Mouse (Mus musculus) embryonic fibroblast, embryonic 13.5 days (primary cell): ENCODE measurements around the gene Snx30. TPM values are rescaled to one million over a fixed set of nuclear protein-coding genes. Genes with fewer than 3 reads are reported as not detected.
A peak's percentile ranks its signal among the peaks of the same experiment; 100 is the strongest.

Experiments used
- H3K27ac ChIP-seq: 2 replicates; pipeline ENCODE4 v1.5.1; 2012; ENCODE audit warnings: low read length, control low read depth, inconsistent platforms; ENCODE audit not compliant: insufficient read depth
- H3K4me1 ChIP-seq: 2 replicates; pipeline ENCODE4 v1.6.1; 2011; ENCODE audit warnings: low read length; ENCODE audit not compliant: control insufficient read depth, insufficient read depth
- H3K4me3 ChIP-seq: 2 replicates; pipeline ENCODE4 v1.5.1; 2011; ENCODE audit warnings: mild to moderate bottlenecking, control low read depth, low read length; ENCODE audit not compliant: insufficient read depth
- CTCF ChIP-seq: IDR thresholded peaks from 2 replicates; pipeline ENCODE4 v1.5.1; 2011; ENCODE audit warnings: mild to moderate bottlenecking, control low read depth, low read length, moderate library complexity, borderline replicate concordance; ENCODE audit not compliant: insufficient read depth
- POLR2A ChIP-seq: IDR thresholded peaks from 2 replicates; pipeline ENCODE4 v1.6.1; 2011; ENCODE audit warnings: low read depth, mild to moderate bottlenecking, control low read depth, low read length, moderate library complexity
- polyA plus RNA-seq: library from polyadenylated mRNA; stranded (reverse); fragments of >200 nt; gene quantifications from 2 replicates; pipeline ENCODE4 v1.2.4, GENCODE M21; 2011; ENCODE audit warnings: low read depth; ENCODE audit not compliant: missing spikeins, insufficient read length

The Snx30 gene
- polyA plus RNA-seq, 1 experiment, result 14.7 TPM

DNA sequence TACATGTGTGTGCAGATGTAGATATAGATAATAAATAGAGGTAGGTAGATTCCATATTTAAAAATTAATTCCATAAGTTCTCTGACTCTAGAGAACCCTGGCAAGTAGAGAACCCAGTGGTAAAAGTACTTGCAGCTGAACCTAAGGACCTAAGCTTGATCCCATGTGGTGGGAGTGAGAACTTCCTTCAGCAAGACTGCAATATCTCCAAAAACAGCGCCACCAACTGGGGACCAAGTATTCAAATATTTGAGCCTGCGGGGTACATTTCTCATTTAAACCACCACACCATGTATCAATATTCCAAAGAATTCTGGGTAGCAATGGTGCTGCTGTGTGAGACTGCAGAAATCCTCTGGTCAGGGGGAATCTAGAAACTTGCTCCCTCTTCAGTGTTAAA, 11.5 kb upstream of the Snx30 start:
- no peak overlapping the region for H3K27ac ChIP-seq
- TF ChIP-seq CTCF (no peak), POLR2A (no peak)
- H3K4me1 ChIP-seq, result no peaks in the 10 kb centered on the region
- H3K4me3 ChIP-seq, result no peak overlapping the region

DNA sequence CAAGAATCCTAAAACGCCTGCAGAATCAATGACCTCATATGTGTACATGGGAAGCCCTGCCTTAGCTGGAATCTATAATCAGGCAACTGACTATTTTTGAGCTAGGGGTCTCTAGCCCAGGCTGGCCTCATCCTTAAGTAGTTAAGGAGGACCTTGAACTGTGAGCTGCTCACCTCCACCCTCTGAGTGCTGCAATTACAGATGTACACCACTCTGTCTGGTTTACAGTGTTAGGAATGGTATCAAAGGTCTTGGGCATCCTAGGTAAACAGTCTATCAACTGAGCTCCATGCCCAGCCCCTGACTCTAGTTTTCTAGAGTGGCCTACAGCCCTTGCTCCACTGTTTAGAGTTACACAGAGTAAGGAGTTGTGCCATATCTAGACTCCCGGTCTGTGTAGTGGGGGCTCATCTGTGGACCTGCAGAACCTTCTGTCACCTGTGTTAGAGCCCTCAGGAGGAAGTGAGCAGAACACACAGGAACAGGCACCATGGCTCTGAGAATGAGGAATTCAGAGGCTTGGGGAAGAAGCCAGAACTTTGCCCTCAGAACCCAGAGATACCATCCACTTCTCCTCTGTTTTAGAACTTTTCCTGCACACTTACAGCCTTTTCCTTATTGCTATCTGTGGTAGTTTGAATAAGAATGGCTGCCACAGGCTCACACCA, 9.7 kb upstream of the Snx30 start:
- Histone ChIP-seq H3K27ac (no peak overlapping the region), H3K4me1 (peaks cover 5% of the 10 kb centered on the region; the same call in 1 of the 2 replicates), H3K4me3 (no peak overlapping the region)
- TF ChIP-seq CTCF (no peak), POLR2A (no peak)

DNA sequence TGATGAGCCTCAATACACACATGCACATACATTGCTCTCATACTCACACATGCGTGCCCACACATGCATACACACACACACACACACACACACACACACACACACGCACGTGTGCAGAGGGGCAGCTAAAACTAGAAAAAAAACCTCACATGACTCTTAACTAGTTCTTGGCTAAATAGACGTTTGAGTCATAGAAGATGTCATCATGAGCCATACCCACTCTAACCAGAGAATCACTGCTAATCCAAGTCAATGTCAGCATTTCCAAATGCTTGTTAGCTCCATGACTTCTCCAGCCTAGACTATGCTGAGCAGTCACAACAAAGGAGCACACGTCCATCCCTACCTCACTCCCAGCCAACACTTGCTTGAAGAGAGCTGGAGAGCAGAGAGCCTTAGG, 5.5 kb upstream of the Snx30 start:
- Histone ChIP-seq H3K4me3 (no peak overlapping the region), H3K27ac (no peak overlapping the region), H3K4me1 (peaks cover 5% of the 10 kb centered on the region; the same call in 1 of the 2 replicates)
- TF ChIP-seq CTCF, result no peak
- no peak for TF ChIP-seq POLR2A

DNA sequence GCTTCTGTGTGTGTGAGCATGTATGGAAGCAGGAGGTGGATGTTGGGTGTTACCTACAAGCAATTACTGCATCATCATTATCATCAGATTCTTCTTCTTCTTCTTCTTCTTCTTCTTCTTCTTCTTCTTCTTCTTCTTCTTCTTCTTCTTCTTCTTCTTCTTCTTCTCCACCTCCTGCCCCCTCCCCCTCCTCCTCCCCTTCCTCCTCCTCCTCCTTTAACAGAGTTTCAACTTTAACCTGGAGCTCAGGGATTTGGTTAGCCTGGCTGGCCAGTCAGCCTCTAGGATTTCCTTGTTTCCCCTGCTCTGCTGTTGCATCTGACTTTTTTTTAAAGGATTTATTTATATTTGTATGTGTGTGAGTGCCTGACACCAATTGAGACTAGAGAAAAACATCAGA, 4.2 kb upstream of the Snx30 start, which contains the start of gene Inip:
Gene Inip, minus strand, starts transcription at position 101 of the 400 bp plus-strand sequence.
- TF ChIP-seq CTCF (no peak), POLR2A (no peak)

DNA sequence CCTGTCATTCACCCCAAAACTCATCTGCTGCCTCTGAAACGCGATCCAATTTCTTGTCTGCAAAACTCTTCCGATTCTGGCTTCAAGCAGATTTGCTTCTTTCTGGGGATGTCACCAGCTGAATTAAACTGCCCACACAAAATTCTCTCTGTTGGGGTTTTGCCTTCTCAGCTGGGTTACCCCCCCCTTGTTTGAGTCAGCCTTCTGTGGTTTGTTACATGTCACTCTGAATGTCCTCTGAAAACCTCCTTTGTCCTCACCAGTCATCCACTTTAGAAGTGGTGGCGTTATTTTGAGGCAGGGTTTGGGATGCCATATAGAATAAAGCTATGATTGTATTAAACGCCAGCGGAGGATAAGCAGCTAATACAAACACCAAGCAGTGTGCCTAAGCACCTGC, 3.5 kb upstream of the Snx30 start:
- Histone ChIP-seq H3K27ac (no peak overlapping the region), H3K4me1 (peaks cover 5% of the 10 kb centered on the region; the same call in 1 of the 2 replicates), H3K4me3 (no peak overlapping the region)
- TF ChIP-seq POLR2A, result no peak
- TF ChIP-seq CTCF, result no peak

More for the DNA sequence above, 4.2 kb upstream of the Snx30 start, which contains the start of gene Inip:
- Histone ChIP-seq H3K27ac (no peak within 1 kb of the TSS), H3K4me1 (peaks cover 5% of the 10 kb centered on the region; the same call in 1 of the 2 replicates), H3K4me3 (no peak within 1 kb of the TSS)

DNA sequence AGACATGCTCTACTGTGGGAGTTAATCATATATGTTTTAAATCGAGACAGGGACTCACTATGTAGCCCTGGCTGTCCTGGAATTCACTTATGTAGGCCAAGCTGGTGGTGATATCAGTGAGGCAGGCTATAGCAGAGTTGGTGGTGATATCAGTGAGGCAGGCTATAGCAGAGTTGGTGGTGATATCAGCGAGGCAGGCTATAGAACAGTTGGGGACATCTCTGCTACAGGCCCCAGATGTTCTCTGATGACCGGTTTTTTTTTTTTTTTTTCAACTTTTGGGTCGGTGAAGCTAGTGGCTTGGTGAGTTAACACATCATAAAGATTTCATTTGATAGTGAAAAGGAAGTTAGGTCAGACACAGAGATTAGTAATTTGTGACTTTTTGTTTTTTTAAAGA, 2.8 kb upstream of the Snx30 start:
- Histone ChIP-seq H3K27ac (no peak overlapping the region), H3K4me3 (no peak overlapping the region), H3K4me1 (peaks cover 5% of the 10 kb centered on the region; the same call in 1 of the 2 replicates)
- no peak for TF ChIP-seq POLR2A
- TF ChIP-seq CTCF, result no peak

- no peak overlapping the region for H3K27ac ChIP-seq
- TF ChIP-seq CTCF (no peak), POLR2A (no peak)
- H3K4me1 ChIP-seq, result peaks cover 5% of the 10 kb centered on the region; the same call in 1 of the 2 replicates
- H3K4me3 ChIP-seq, result no peak overlapping the region
These were observed 2.3 kb upstream of the Snx30 start for GRCm38 (mm10) chr4:59803358-59803757.

DNA sequence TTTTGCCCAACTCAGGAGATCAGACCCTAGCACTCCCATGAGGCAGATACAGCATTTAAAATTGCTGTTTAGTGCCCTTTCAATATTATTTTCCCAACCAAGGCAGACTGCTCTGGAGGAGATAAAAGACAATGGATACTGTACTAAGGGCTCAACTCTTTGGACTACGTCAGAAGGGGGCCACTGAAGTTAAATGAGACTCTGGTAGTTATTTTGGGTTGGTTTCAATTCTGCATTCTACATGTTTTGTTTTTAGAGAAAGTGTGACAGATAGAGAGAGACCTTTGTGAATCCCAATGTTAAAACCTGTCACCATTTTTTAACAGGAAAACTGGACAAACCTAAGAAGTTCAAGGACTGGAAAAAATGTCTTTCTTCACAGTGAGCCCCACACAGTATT, 886 bp upstream of the Snx30 start:
- Histone ChIP-seq H3K27ac (no peak overlapping the region), H3K4me1 (peaks cover 7% of the 10 kb centered on the region; the same call in 1 of the 2 replicates), H3K4me3 (no peak overlapping the region)
- no peak for TF ChIP-seq CTCF
- no peak for TF ChIP-seq POLR2A

DNA sequence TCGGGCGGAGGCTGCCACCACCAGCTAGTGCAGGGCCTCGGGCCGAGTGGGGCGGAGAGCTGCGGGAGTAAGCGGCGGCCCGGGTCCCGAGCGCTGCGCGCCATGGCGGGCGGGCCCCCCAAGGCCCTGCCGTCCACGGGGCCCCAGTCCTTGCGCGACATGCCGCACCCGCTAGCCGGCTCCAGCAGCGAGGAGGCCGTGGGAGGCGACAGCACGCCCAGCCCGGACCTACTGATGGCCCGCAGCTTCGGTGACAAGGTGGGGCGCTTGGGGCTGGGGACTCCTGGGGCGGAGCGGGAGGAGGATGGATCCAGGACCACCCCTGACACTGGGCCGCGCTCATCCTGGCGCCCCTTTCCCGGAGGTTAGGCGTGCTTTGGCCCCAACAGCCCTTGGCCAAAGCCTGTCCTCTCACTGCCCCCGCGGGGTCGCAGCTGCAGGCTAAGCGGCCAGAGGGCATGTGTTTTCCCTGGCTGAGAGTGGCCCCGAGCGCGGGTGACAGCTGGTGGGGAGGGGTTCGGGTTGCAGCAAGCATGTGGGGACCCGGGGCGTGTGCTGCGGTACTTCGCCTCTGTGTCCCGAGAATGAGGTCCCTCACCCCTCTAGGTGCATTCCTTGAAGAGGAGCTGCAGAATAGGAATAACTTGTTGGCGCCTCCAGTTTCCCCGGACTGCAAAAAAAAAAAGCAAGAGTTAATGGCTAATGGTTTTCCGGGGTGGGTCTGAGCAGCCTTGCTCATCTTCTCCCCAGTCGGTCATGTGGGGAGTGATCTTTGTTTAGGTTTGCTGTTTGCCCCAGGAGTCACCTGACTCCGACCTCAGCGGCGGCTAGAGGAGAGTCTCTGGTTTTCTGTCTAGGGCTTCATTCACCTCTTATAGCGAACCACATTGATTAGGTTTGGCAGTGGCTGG, 583 bp downstream of the Snx30 start:
- H3K4me1 ChIP-seq, result 0 out of 2 replicates have a peak, but pooled peaks cover 2% of the 10 kb centered on the region
- H3K4me3 ChIP-seq, result peak overlapping the region; percentile 88
- TF ChIP-seq CTCF (no peak), POLR2A (0 out of 2 replicates have a peak, but pooled peaks have one; percentile 3)
- peak overlapping the region; percentile 88 for H3K27ac ChIP-seq

DNA sequence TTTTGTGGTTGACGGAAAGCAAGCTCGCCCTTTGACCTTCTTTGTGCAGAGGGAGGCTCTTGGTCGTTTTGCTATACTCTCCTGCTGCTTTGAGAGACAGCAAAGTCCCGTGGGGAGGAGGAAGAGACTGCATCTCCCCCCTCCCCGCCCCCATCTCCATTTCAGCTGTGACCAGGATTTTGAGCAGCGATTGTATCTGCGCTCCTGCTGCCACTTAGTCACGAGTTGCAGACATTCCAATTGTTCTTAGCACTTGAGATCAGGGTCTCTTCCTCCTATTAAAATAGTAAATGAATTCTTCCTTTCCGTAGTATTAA, 1.2 kb downstream of the Snx30 start:
- Histone ChIP-seq H3K4me3 (peak overlapping the region; percentile 88), H3K27ac (peak overlapping the region; percentile 88), H3K4me1 (0 out of 2 replicates have a peak, but pooled peaks cover 2% of the 10 kb centered on the region)
- TF ChIP-seq POLR2A (no peak; the same call in 1 of the 2 replicates), CTCF (no peak)
